Mouse (Mus musculus) right cerebral cortex, adult 2 months (tissue): ENCODE results near the gene Slc36a3.
A peak's percentile ranks its signal among the peaks of the same experiment; 100 is the strongest.

Source experiments
- DNase-seq, 2 experiments: peaks; one replicate each; pipeline ENCODE4 v3.0.0; 2021 to 2022; ENCODE audit warnings: low spot score in 2 of 2

Gene Slc36a3

DNA sequence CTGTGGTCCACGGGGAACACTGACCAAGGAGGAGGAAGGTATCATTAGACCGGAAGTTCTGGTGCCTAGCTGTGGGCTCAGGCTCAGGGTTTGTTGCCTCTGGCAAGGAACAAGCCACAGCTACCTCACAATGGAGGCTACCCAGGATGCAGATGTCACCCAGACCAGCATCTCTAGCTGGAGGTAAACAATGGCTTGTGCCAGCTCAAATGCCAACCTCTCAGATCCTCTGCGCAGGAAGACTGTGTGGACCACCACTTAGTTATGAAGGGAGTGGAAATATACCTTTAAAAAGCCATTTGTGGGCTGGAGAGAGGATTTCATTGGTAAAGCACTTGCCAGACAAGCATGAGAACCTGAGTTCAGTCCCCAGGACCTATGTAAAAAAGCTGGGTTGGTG is at the start of gene Slc36a3:
Gene Slc36a3 (minus strand): TSS at position 101 of the 400 bp plus-strand sequence.
- DNase-seq: no peak

DNA sequence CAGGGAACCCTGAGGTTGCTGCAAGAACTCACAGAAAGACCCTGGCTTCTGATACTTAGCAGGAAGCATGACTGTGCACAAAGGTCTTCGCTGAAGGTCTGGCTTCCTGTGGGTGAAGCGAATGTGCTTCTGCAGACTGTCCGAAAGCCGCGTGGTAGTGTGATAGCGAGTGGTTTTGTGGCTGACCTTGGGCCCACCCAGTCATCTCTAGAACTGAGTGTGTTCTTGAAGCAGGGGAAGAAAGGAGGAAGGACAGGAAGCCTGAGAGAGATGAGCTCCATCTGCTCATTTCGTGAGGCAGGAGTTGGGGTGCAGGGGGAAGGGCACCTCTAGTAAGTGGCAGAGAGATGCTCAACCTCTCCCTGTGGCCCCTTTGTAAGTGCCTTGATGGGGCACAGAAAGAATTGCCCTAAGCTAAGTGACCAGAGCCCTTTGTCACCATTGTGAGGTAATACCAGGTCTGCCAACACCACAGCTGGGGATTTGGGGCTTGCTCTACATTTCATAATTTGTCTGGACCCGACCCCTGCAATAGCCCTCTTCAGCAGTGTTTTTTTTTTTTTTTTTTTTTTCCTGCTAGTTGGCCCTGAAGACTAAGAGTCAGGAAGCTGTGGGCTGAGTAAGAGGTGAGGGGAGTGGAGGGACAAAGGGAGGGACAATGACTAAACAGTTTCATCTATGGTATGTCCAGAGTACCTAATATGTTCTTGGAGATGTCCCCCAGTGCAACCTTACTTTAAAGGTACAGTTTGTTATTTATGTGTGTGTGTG is 46.4 kb upstream of the Slc36a3 start:
- no peak for DNase-seq

DNA sequence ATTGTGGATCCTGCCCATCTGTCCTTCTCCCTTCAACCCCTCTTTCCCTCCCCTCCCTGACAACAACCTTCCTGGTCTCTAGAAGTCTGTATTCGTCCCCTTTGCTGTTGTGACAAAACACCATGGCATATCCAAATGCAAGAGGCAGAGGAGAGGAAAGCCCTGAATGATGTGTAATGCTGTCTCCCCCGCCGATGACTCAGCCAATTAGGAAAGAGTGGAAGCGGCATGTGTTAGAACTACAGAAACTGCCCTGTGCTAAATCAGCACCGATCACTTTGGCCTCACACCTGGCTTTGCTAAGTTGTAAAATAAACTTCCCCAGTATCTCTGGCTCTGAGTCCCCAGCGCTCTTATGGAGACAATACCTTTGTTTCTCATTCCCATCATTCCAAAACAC is 45.6 kb upstream of the Slc36a3 start:
- DNase-seq: no peak

DNA sequence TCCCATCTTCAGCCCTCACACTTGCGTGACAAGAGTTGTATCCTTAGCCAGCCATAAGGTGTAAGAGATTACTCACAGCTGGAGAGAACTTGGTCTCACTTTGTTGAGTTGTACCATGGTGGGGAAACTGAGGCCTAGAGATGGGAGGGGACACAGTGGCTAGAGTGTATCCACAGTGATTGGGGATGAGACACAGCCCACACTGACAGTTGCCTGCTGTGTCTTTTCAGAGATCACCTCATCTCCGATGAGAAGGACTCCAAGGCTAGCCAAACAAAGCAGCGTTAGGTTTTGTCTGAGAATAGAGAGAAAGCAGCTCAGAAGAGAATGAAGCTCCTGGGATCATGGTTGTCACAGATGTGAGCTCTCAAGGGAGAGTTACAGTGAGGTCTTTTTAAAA is 38.7 kb upstream of the Slc36a3 start:
- DNase-seq: no peak

DNA sequence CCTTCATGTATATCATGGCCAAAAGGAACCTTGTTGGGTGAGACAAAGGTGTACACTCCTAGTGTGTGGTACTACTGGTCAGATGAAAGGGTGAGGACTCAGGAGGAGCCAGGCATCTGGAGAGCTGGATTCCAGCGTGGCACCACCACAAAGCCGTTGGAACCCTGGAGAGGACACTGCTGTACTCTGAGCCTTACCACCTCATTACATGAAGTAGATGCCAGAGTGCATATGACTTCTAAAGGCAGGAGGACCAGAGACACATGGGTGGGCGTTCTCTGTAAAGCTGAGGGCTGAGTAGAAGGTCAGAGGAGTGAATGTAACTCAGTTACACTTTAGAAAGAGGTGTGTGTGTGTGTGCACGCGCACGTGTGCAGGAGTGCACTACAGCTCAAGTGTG is 36.3 kb upstream of the Slc36a3 start:
- no peak for DNase-seq

DNA sequence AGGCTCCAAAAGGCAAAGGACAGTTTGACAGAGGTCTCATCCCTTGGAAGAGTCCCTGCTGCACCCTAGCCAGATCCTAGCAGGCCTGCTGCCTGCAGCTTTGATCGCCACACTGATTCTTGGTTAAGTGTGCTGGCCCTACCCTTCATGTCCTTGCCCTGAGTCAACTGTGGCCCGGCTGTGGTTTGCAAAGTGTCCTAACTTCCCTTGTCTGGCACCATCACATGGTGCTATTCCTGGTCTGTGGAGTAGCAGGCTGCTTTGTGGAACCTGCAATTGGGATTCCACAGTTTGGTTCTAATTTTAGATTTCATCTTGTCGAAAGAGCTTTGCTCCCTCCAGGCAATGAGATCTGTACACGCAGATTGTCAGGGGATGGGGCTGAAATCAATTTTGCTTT is 35.8 kb upstream of the Slc36a3 start:
- DNase-seq: no peak

DNA sequence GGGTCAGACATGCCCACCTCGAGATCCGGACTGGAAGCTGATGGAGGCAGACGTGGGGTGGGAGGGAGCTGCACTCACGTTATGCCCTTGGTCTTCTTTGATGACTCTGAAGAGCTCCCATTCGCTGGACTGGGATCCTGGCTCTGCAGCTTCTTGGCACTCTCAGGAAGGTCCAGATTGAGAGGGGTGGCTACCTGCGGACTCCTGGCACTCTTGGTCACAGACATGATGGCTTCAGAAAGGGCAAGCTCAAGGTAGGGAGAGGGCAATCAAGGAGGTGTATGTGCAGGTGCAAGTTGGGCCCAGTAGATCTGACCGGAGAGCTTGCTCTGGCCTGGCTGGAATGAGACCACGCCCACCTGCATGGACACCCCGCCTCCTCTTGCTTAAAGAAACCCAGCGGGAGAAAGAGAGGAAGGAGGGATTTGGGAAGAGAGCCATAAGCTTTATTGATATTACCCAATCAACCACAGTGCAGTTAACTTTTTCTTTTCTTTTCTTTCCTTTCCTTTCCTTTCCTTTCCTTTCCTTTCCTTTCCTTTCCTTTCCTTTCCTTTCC is 33.3 kb upstream of the Slc36a3 start, which contains the start of gene Slc36a2:
Gene Slc36a2 (minus strand): TSS at position 345 of the 559 bp plus-strand sequence.
- no peak for DNase-seq

DNA sequence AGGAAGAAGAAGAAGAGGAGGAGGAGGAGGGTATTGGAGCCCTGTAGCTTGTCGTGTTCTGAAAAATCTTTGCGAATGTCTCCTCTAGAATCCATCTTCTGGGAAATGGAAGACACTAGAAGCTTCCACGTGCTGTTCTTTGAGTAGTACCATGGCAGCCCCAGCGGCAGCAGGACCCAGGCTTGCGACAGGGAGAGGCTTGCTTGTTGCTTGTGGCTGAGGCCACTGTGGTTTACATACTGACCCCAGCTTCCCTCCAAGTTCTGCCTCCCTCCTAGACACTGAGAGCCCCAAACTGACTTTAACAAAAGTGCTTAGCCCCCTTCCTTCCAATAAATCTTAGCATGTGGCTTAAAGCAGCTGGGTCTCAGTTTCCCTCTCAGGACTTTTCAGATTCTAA is 32.7 kb upstream of the Slc36a3 start:
- no peak for DNase-seq

DNA sequence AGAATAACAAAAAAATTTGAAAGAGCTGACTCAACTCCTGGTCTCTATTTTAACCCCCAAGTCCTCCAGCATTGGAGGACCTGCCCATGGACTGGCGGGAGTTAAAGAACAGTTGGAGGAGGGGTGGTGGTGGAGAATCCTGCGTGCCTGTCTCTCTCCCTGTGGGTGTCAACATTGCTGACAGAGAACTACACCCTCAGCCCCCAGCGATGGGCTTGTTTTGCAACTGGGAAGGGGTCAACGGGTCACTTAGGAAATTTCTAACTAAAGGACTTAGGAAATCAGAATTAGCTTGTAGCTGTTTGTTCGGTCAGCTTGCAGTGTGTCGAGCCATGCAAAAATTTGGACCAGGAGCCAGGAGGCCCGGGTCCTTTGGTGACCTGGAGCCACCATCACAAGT is 31.6 kb upstream of the Slc36a3 start:
- DNase-seq: no peak

DNA sequence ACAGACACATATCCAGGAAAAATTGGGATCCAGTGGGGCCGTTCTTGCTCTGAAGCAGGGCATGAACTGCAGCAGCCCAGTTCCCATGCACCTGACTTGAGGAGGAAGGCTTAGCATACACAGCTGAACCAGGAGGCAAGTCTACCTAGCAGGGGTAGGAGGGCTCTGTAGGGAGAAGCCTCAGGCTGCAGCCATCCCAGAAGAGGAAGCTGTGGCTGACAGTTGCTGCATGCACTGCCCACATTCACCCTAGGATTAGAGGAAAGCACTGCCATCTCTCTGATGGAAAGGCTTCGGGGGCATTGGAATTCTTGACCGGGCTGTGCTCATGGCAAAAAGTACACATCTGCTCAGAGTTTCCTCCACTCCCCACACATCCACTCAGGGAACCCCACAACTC is 28.3 kb upstream of the Slc36a3 start:
- no peak for DNase-seq

DNA sequence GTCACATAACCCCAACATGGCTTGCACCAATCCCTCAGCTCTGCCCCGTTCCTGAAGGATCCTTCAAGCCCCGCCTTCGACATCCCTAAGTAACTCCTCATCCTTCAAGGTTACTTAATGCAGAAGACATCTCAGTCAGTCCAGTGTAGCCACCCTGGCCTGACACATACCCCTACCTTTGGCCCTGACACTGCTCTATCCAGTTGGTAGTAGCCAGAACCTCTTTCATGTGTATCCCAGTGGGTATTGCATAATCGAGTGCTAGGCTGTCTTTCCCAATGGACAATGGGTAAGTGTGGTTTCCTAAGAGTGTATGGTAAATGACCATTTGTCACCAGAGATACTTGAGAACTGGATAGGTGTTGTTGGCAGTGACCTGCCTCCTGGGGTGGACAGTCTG is 27.3 kb upstream of the Slc36a3 start:
- no peak for DNase-seq

DNA sequence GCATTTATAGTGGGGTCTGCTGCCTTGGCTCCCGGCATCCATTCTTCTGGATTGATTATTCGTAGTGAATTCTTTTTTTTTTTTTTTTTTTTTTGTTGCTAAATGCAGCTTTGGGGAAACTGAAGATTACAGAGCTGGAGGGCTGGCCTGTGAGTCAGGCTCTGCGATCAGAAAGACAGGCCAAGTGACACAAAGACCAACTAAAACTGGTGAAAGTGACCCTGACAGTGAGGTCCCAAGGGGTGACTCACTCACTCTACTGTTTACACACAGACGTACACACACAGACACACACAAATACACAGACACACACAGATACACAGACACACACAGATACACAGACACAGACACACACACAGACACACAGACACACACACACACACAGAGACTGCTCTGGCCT is 19.0 kb upstream of the Slc36a3 start:
- DNase-seq: no peak

DNA sequence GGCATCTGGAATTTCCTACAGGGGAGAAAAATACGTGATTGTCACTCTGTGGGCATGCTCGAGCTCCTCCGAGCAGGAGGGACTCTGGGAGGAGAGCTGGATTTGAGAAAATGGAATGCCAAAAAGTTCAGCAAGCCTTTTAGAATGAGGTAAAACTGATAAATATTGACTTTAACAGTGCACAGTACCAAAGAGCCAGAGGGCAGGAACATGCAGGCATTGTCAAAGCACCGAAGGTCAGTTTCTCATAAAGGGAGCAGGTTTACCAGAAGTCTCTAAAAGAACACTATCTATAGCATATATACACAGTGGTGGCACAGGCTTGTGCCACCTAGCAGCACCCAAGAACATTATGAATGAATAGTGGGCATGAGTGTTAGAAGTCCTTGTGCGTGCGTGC is 17.4 kb upstream of the Slc36a3 start:
- DNase-seq: no peak

DNA sequence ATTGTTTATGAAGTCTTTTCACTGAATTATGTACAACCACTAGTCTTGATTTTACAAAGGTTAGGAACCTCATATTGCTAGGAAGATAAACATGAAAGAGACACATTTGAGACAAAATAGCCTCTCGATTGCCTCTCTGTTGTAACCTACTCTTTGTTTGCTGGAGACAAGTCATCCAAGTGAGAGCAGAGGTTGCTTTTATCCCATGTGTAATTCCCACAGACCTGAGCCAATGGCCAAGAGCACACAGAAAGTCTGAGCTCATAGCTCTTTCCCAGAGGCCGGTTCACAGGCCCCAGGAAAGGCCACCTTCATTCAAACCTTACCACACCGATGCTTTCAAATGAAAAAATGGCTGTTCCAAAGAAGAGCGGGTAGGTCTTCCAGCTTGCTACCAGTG is 17.0 kb upstream of the Slc36a3 start:
- DNase-seq: no peak

DNA sequence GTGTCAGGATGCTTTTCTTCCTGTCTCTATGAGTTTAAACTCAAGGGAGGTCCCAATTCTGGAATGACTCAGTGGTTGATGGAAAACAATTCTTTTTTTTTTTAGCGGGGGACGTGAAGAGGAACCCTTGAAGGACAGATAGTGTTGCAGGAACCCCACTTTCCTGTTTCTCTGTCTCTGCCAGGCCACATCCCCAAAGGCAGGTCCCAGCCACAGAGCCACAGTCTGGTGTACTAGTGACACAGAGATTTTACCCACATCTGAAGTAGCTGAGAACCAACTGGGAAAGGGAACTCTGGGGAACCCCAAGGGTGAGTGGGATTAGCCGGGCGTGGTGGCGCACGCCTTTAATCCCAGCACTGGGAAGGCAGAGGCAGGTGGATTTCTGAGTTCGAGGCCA is 14.2 kb upstream of the Slc36a3 start:
- no peak for DNase-seq

DNA sequence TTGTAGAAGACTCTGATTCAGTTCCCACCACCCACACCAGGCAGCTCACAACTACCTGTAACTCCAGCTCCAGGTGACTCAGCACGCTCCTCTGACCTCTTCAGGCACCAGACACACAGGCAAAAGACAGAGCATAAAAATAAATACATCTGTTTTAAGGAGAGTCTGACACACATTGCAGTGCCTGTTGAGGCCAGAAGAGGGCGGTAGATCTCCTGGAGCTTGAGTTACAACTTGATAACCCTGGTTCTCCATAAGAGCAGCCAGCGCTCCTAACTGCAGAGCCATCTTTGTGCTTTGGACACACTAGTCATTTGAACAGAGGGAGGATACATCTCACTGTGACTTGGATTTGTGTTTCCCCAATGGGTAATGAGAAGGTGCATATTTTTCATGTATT is 13.2 kb upstream of the Slc36a3 start:
- peak; percentile 63 to 65 for DNase-seq

DNA sequence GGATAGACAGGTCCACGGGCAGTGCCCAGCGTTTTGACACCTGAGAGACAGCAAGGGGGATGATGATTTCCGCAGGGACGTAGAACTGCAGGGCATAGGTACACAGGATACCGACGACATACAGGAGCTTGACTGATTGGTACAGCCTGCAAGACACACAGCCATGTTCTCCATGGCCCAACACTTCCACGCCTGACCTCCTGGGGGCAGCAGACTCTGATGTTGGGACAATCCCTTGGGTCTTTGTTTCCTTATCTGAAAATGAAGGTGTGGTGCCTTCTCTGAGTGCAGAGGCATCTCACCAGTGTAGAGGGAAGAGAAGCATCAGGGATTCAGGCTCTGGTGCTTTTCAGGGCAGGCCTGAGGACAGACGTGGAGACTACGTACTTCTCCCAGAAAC is 11.2 kb upstream of the Slc36a3 start:
- peak; percentile 72 to 80 for DNase-seq

DNA sequence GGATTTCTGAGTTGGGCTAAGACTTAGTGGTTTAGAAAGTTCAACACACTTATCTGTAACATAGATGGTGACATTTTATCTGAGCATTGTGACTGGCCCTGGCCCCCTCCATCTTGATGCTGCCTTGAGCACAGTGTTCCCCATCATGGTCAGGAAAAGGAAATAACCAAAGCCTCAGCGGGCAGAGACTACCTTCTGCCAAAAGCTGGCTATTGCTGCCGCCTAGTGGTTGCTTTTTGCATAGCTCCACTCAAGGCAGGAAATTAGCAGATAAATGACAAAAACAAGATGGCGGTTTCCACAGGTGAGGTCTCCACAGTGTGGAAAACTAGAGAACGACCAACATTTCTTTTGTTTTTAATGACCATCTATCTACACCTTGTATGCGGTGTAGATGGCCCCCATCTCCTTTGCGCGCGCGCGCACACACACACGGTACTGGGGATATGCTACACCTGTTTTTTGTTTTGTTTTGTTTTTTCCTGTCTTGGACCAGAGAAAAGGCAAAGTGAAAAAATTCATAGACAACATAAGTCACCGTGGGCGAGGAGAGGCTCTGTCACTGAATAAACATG is 7.4 kb upstream of the Slc36a3 start:
- peak; percentile 89 to 92 for DNase-seq

DNA sequence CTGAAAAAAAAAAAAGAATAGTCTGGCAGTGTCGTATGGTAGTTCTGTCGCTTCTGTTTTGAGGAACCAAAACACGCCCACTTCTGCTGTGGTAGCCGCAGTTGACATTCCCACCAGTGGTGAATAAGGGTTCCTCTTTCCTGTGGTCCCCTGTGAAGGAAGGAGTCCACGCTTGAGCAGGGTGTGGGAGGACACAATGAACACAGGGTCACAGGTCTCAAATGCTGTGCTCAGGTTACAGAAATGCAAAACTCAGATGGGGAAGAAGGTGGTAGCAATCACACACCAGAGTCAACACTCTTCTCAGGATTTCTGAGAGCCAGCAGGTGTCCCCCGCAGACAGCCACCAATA is 3.5 kb upstream of the Slc36a3 start:
- DNase-seq: no peak

DNA sequence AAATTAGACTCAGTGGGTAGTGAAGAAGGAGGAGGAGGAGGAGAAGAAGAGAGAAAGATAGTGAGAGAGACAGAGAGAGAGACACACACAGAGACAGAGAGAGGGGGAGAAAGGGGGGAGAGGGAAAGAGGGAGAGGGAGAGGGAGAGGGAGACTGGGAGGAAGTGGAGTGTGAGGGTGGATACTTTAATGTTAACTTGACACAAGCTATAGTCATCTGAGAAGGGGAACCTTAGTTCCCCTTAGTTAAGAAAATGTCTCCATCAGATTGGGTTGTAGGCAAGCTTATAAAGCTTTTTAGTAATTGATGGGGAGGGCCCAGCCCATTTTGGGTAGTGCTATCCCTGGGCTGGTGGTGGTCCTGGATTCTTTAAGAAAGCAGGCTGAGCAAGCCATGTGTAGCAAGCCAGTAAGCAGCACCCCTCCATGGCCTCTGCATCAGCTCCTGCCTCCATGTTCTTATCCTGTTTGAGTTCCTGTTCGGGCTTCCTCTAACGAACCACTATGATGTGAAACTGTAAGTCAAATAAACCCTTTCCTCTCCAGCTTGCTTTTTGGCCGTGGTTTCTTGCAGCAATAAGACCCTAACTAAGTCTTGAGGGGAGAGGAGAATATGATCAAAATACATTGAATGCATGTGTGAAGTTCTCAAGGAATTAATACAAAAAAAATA is 3.0 kb upstream of the Slc36a3 start:
- DNase-seq: no peak

DNA sequence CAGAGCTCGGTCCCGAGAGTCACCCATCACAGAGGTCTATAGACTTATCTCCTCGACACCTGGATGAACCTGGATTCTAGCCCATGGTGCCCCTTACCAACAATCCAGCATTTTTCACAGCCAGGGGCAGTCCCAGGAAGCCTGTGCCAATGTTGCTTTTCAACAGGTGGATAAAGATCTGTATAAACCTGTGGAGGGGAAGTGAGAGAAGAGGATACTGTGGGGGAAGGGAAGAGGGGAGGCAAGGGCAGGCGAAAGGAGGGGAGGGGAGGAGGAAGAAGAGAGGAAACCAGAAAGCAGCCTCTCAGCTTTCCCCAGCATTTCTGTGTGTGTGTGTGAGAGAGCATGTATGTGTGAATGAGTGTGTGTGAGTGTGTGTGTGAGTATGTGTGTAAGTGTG is 3.0 kb downstream of the Slc36a3 start:
- no peak for DNase-seq

DNA sequence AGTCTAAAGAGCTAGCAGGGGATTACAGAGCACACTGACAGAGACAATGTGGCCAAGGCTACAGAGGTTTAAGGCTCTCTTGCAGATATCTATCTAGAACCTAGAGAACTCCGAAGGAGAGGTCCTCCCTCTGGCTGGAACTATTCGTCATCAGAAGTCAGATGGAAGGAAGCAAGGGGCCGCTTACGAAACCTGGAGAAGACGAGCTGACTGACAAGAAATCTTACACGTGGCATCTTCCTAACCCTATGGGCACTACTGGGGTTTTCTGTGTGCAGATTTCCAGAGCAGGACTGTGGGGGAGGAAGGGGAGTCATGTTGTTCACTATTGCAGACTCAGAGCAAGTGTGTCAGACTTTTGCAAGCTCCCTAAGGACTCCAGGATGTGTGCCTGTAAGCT is 4.1 kb downstream of the Slc36a3 start:
- no peak for DNase-seq

DNA sequence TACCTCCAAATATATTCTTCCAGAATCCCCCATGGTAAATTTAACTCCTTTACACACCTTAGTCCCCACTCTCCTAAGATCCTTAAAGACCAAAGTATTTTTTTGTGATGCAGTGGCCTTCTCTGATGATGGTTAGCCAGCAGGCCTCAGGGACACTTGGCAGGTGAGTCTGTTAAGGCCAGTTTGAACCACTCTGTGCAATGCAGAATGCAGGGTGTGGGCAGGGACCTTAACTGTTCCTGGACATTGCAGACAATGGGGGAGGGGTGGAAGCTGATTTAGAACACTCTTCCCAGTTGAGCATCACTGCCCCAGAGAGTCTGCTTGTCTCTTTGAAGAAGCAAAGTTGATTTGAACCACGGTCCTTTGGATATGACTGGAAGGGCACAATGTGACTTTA is 4.7 kb downstream of the Slc36a3 start:
- DNase-seq: no peak
